Mouse (Mus musculus) midbrain, embryonic 14.5 days (tissue): ENCODE measurements around the gene Trim23. TPM values are rescaled to one million over a fixed set of nuclear protein-coding genes. Genes with fewer than 3 reads are reported as not detected.
"Not testable (repeated sequence)": the region's sequence is repeated elsewhere in the genome, so short reads cannot be mapped to it uniquely, and the experiment has no call there.

Experiments
- ATAC-seq: fragments of 200-750 bp; cut with Nextera tagmentation; 2 replicates; pipeline ENCODE4 v1.8.0; 2017; ENCODE audit warnings: moderate number of reproducible peaks, moderate library complexity; ENCODE audit not compliant: low FRiP score, low TSS enrichment
- DNase-seq: peaks from one replicate; pipeline ENCODE4 v3.0.0-alpha.2; 2015
- H3K27ac ChIP-seq: fragments of 300-500 bp; sonication (generic); replicated peaks from 2 replicates; pipeline ENCODE4 v1.5.1; 2014; ENCODE audit warnings: mild to moderate bottlenecking, low read depth, low read length, moderate library complexity
- H3K27me3 ChIP-seq: fragments of 300-500 bp; sonication (generic); 2 replicates; pipeline ENCODE4 v1.6.1; 2014; ENCODE audit warnings: low read length, control low read depth, mixed read lengths; ENCODE audit not compliant: control insufficient read depth, insufficient read depth
- H3K36me3 ChIP-seq: fragments of 300-500 bp; sonication (generic); 2 replicates; pipeline ENCODE4 v1.6.1; 2014; ENCODE audit warnings: low read length, control low read depth; ENCODE audit not compliant: control insufficient read depth, insufficient read depth
- H3K4me1 ChIP-seq: fragments of 300-500 bp; sonication (generic); 2 replicates; pipeline ENCODE4 v1.6.1; 2014; ENCODE audit warnings: mild to moderate bottlenecking, antibody characterized with exemption, low read length, control low read depth; ENCODE audit not compliant: control insufficient read depth, insufficient read depth
- H3K4me2 ChIP-seq: fragments of 300-500 bp; sonication (generic); 2 replicates; pipeline ENCODE4 v1.6.1; 2014; ENCODE audit warnings: mild to moderate bottlenecking, low read length, moderate library complexity
- H3K4me3 ChIP-seq: fragments of 300-500 bp; sonication (generic); replicated peaks from 2 replicates; pipeline ENCODE4 v1.5.1; 2014; ENCODE audit warnings: low read depth, low read length
- H3K9ac ChIP-seq: fragments of 300-500 bp; sonication (generic); replicated peaks from 2 replicates; pipeline ENCODE4 v1.6.1; 2014; ENCODE audit warnings: mild to moderate bottlenecking, low read length, moderate library complexity
- H3K9me3 ChIP-seq: fragments of 300-500 bp; sonication (generic); 2 replicates; pipeline ENCODE4 v1.6.1; 2016; ENCODE audit warnings: low read length, control low read depth, mixed read lengths; ENCODE audit not compliant: control insufficient read depth
- WGBS: fragments of 180-500 bp; shearing (Covaris S2); extraction: QIAGEN DNeasy Blood & Tissue Kit; methylation state at CpG from one replicate; pipeline ENCODE4 v1.1.7; 2014; 5-methylcytosine and 5-hydroxymethylcytosine counted together
- polyA plus RNA-seq: library from polyadenylated mRNA; unstranded; fragments of >200 nt; fragmentation: Nextera tagmentation; extraction: Ambion mirVana; gene quantifications from 2 replicates; pipeline ENCODE4 v1.2.1, GENCODE M21; 2014

Trim23 gene
- polyA plus RNA-seq, 1 experiment from 2014 or later: 42.3 TPM

- H3K36me3 ChIP-seq: peaks cover 59% of the 10 kb centered on the region
- H3K27me3 ChIP-seq: no peaks in the 10 kb centered on the region
- 91% methylated on average over 1 of the region's 1 CpGs for WGBS
- H3K4me3 ChIP-seq: no peak overlapping the region
- no peak overlapping the region for H3K9ac ChIP-seq
- no peaks in the 10 kb centered on the region for H3K4me1 ChIP-seq
- DNase-seq (no peak), ATAC-seq (no peak)
- H3K4me2 ChIP-seq: no peak overlapping the region
- no peak overlapping the region for H3K27ac ChIP-seq
- H3K9me3 ChIP-seq: no peaks in the 10 kb centered on the region
Measured at GRCm38 (mm10) chr13:104155686-104156085, 22.9 kb upstream of the Trim23 start.

GRCm38 (mm10) chr13:104171711-104172110 is 6.9 kb upstream of the Trim23 start:
- H3K9me3 ChIP-seq: 0 out of 2 replicates have a peak, but pooled peaks cover 4% of the 10 kb centered on the region
- DNase-seq (no peak), ATAC-seq (no peak)
- H3K27ac ChIP-seq: no peak overlapping the region
- H3K4me1 ChIP-seq: peaks cover 4% of the 10 kb centered on the region
- no peaks in the 10 kb centered on the region for H3K27me3 ChIP-seq
- 96% methylated on average over 5 of the region's 5 CpGs for WGBS
- no peak overlapping the region for H3K9ac ChIP-seq
- peaks cover 21% of the 10 kb centered on the region for H3K36me3 ChIP-seq
- H3K4me3 ChIP-seq: no peak overlapping the region
- no peak overlapping the region for H3K4me2 ChIP-seq

- Histone ChIP-seq H3K4me3 (no peak overlapping the region), H3K27ac (no peak overlapping the region), H3K4me2 (no peak overlapping the region), H3K9me3 (0 out of 2 replicates have a peak, but pooled peaks cover 4% of the 10 kb centered on the region), H3K36me3 (peaks cover 18% of the 10 kb centered on the region), H3K9ac (no peak overlapping the region), H3K27me3 (no peaks in the 10 kb centered on the region), H3K4me1 (peaks cover 10% of the 10 kb centered on the region)
- ATAC-seq: no peak
- no peak for DNase-seq
Measured at GRCm38 (mm10) chr13:104172498-104172897, 6.1 kb upstream of the Trim23 start.

GRCm38 (mm10) chr13:104176874-104177273 is 1.7 kb upstream of the Trim23 start:
- DNase-seq: no peak
- Histone ChIP-seq H3K4me1 (peaks cover 15% of the 10 kb centered on the region), H3K36me3 (0 out of 2 replicates have a peak, but pooled peaks cover 5% of the 10 kb centered on the region), H3K9ac (no peak overlapping the region), H3K4me2 (peak overlapping the region; percentile 70), H3K27me3 (no peaks in the 10 kb centered on the region), H3K9me3 (no peaks in the 10 kb centered on the region), H3K4me3 (peak overlapping the region; percentile 91; the same call in 1 of the 2 replicates), H3K27ac (no peak overlapping the region)
- ATAC-seq: no peak
- 78% methylated on average over 3 of the region's 3 CpGs for WGBS

GRCm38 (mm10) chr13:104177796-104178649 is 574 bp upstream of the Trim23 start, which contains the start of gene Trappc13:
Gene Trappc13 (minus strand): TSS chr13:104178469.
- peaks cover 7% of the 10 kb centered on the region; the same call in 1 of the 2 replicates for H3K36me3 ChIP-seq
- H3K27ac ChIP-seq: peak within 1 kb of the TSS; percentile 81
- H3K27me3 ChIP-seq: no peaks in the 10 kb centered on the region
- DNase-seq: peak; percentile 93
- H3K9me3 ChIP-seq: no peaks in the 10 kb centered on the region
- WGBS: under 1% methylated on average over 32 of the region's 32 CpGs
- peak; percentile 92 for ATAC-seq
- peak within 1 kb of the TSS; percentile 79 for H3K4me2 ChIP-seq
- H3K4me1 ChIP-seq: peaks cover 15% of the 10 kb centered on the region
- peak within 1 kb of the TSS; percentile 91 for H3K4me3 ChIP-seq
- H3K9ac ChIP-seq: peak within 1 kb of the TSS; percentile 78

GRCm38 (mm10) chr13:104179176-104179888 is 735 bp downstream of the Trim23 start:
- Histone ChIP-seq H3K27me3 (no peaks in the 10 kb centered on the region), H3K9ac (peak overlapping the region; percentile 78), H3K4me1 (peaks cover 15% of the 10 kb centered on the region), H3K9me3 (no peaks in the 10 kb centered on the region), H3K36me3 (peaks cover 11% of the 10 kb centered on the region; the same call in 1 of the 2 replicates), H3K4me2 (peak overlapping the region; percentile 79), H3K4me3 (peak overlapping the region; percentile 91), H3K27ac (peak overlapping the region; percentile 81)
- ATAC-seq (no peak), DNase-seq (no peak)
- 21% methylated on average over 13 of the region's 13 CpGs for WGBS

- Histone ChIP-seq H3K4me1 (no peaks in the 10 kb centered on the region), H3K27me3 (no peaks in the 10 kb centered on the region), H3K9ac (no peak overlapping the region), H3K9me3 (no peaks in the 10 kb centered on the region), H3K27ac (no peak overlapping the region), H3K4me3 (no peak overlapping the region), H3K4me2 (no peak overlapping the region), H3K36me3 (peaks cover 44% of the 10 kb centered on the region)
- ATAC-seq (no peak), DNase-seq (no peak)
- 94% methylated on average over 4 of the region's 4 CpGs for WGBS
Measured at GRCm38 (mm10) chr13:104187357-104187756, 8.8 kb downstream of the Trim23 start.

GRCm38 (mm10) chr13:104195891-104196290 is 17.3 kb downstream of the Trim23 start:
- not testable (repeated sequence) for H3K4me1 ChIP-seq, DNase-seq, ATAC-seq, H3K9me3 ChIP-seq, H3K27ac ChIP-seq, H3K4me3 ChIP-seq, H3K9ac ChIP-seq, H3K27me3 ChIP-seq, H3K4me2 ChIP-seq
- peaks cover 32% of the 10 kb centered on the region for H3K36me3 ChIP-seq
